Mouse (Mus musculus) duodenum, adult 2 months (tissue): ENCODE measurements around the gene Tmx1. TPM values are rescaled to one million over a fixed set of nuclear protein-coding genes. Genes with fewer than 3 reads are reported as not detected.

Source experiments
- polyA plus RNA-seq: library from polyadenylated mRNA; depleted of rRNA; stranded (reverse); fragments of >200 nt; gene quantifications from 2 replicates; pipeline ENCODE4 v1.2.3, GENCODE M21; 2012; ENCODE audit warnings: low replicate concordance; rRNA removed

Tmx1 gene
- polyA plus RNA-seq, result 1.9 and 2.0 TPM in 2 replicates

GRCm38 (mm10) chr12:70452726-70453645, at the start of gene Tmx1:
Tmx1 (plus strand) TSS chr12:70453095.

Other genes starting within 250 kb of the Tmx1 start
- gene Pygl, start 221.6 kb upstream of the Tmx1 start, polyA plus RNA-seq, result 2.3 and 3.3 TPM in 2 replicates
- gene Trim9, start 105.5 kb upstream of the Tmx1 start, polyA plus RNA-seq, result 0.23 and 0.37 TPM in 2 replicates